Mouse (Mus musculus) testis, adult 2 months (tissue): ENCODE results near the gene Hivep1.

Source experiments
- CTCF ChIP-seq: fragments of 200-500 bp; IDR thresholded peaks from 2 replicates; pipeline ENCODE4 v1.5.1; 2012; ENCODE audit warnings: low read depth, mild to moderate bottlenecking, inconsistent platforms, low read length, moderate library complexity; ENCODE audit not compliant: control insufficient read depth, insufficient read depth, insufficient replicate concordance
- POLR2A ChIP-seq: fragments of 200-500 bp; IDR thresholded peaks from 2 replicates; pipeline ENCODE4 v1.6.1; 2012; ENCODE audit warnings: low read depth, mild to moderate bottlenecking, inconsistent platforms, low read length, moderate library complexity; ENCODE audit not compliant: control insufficient read depth

DNA sequence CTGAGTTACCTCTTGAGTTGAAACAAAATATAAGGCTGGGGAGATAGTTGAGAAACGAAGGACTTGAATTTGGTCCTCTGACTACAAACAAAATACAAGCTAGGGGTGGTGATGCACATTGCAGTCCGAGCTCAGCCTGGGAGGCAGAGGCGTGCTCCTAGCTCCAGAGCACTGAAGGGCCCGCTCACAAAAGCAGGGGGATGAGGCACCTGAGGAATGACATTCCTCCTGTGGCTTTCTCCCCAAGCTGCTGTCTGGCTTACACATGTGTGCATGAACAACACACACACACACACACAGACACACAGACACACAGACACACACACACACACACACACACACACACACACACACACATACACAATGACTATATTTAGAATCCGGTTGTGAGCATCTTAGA lies 60.9 kb downstream of the Hivep1 start:
- TF ChIP-seq POLR2A (no peak), CTCF (no peak)
